Mouse (Mus musculus) liver, embryonic 14.5 days (tissue): ENCODE measurements around the gene Acp5. TPM values are rescaled to one million over a fixed set of nuclear protein-coding genes. Genes with fewer than 3 reads are reported as not detected.

Experiments
- ATAC-seq: fragments of 200-750 bp; cut with Nextera tagmentation; 2 replicates; pipeline ENCODE4 v1.8.0; 2017; ENCODE audit warnings: moderate number of reproducible peaks, mild to moderate bottlenecking, moderate library complexity; ENCODE audit not compliant: insufficient read depth
- DNase-seq, 3 experiments: peaks; one replicate each; pipeline ENCODE4 v3.0.0-alpha.2; 2012 to 2013; ENCODE audit warnings: low read depth in 3 of 3, low spot score in 3 of 3
- H3K27ac ChIP-seq: fragments of 300-500 bp; sonication (generic); 2 replicates; pipeline ENCODE4 v1.5.1; 2014; ENCODE audit warnings: moderate library complexity, mild to moderate bottlenecking, control low read depth, inconsistent platforms
- H3K27me3 ChIP-seq: fragments of 300-500 bp; sonication (generic); 2 replicates; pipeline ENCODE4 v1.6.1; 2014; ENCODE audit warnings: mild to moderate bottlenecking, low read length, moderate library complexity; ENCODE audit not compliant: control insufficient read depth, insufficient read depth
- H3K36me3 ChIP-seq: fragments of 300-500 bp; sonication (generic); replicated peaks from 2 replicates; pipeline ENCODE4 v1.6.1; 2014; ENCODE audit warnings: low read depth; ENCODE audit not compliant: control insufficient read depth, insufficient read depth
- H3K4me1 ChIP-seq, 2 experiments: fragments of 200-500 bp in 1 of 2; fragments of 300-500 bp in 1 of 2; sonication (generic) in 1 of 2; replicated peaks; 2 replicates each; pipeline ENCODE4 v1.6.1; 2012 to 2014; ENCODE audit warnings: antibody characterized with exemption in 1 of 2, inconsistent platforms in 1 of 2, low read length in 1 of 2; ENCODE audit not compliant: control insufficient read depth in 2 of 2, insufficient read depth in 2 of 2
- H3K4me2 ChIP-seq: fragments of 300-500 bp; sonication (generic); 2 replicates; pipeline ENCODE4 v1.6.1; 2014; ENCODE audit warnings: low read depth, mild to moderate bottlenecking, control low read depth, moderate library complexity
- H3K4me3 ChIP-seq, 2 experiments: fragments of 200-500 bp in 1 of 2; fragments of 300-500 bp in 1 of 2; sonication (generic) in 1 of 2; 2 replicates each; pipeline ENCODE4 v1.5.1; 2012 to 2014; ENCODE audit warnings: low read depth in 2 of 2, low read length in 2 of 2, mild to moderate bottlenecking in 2 of 2, control low read depth in 1 of 2, inconsistent platforms in 1 of 2, moderate library complexity in 1 of 2; ENCODE audit not compliant: insufficient read depth in 1 of 2
- H3K9ac ChIP-seq: fragments of 300-500 bp; sonication (generic); replicated peaks from 2 replicates; pipeline ENCODE4 v1.6.1; 2014; ENCODE audit warnings: mild to moderate bottlenecking, control low read depth, moderate library complexity
- H3K9me3 ChIP-seq: fragments of 300-500 bp; sonication (generic); 2 replicates; pipeline ENCODE4 v1.6.1; 2016; ENCODE audit warnings: low read length, mixed read lengths; ENCODE audit not compliant: control insufficient read depth
- CTCF ChIP-seq: IDR thresholded peaks from 2 replicates; pipeline ENCODE4 v1.5.1; 2016; ENCODE audit warnings: antibody characterized with exemption, low read depth, control low read depth
- EP300 ChIP-seq: IDR thresholded peaks from 2 replicates; pipeline ENCODE4 v1.6.1; 2016; ENCODE audit warnings: antibody characterized with exemption, low read depth
- WGBS: fragments of 180-500 bp; shearing (Covaris S2); extraction: QIAGEN DNeasy Blood & Tissue Kit; methylation state at CpG from one replicate; pipeline ENCODE4 v1.1.7; 2014; ENCODE audit not compliant: insufficient replicate concordance; 5-methylcytosine and 5-hydroxymethylcytosine counted together
- polyA plus RNA-seq, 2 experiments: library from polyadenylated mRNA; depleted of rRNA in 1 of 2; stranded (reverse) in 1 of 2; unstranded in 1 of 2; fragments of >200 nt; fragmentation: Nextera tagmentation in 1 of 2; extraction: Ambion mirVana in 1 of 2; gene quantifications; 2 replicates each; pipeline versions ENCODE4 v1.2.1 to v1.2.3; 2012 to 2014

The Acp5 gene
- polyA plus RNA-seq, 2 experiments, result 181 to 195 TPM

GRCm38 (mm10) chr9:22122005-22122404 is 13.5 kb downstream of the Acp5 start:
- DNase-seq (no peak), ATAC-seq (no peak)
- 71% methylated on average over 3 of the region's 3 CpGs for WGBS
- TF ChIP-seq CTCF (no peak), EP300 (no peak)
- Histone ChIP-seq H3K4me1 (peaks cover 32 to 45% of the 10 kb centered on the region in 2 experiments), H3K27me3 (no peaks in the 10 kb centered on the region), H3K27ac (peak overlapping the region; percentile 80), H3K4me3 (no peak overlapping the region), H3K4me2 (peak overlapping the region; percentile 35), H3K9ac (peak overlapping the region; percentile 40), H3K9me3 (no peaks in the 10 kb centered on the region), H3K36me3 (peaks cover 19% of the 10 kb centered on the region)

DNA sequence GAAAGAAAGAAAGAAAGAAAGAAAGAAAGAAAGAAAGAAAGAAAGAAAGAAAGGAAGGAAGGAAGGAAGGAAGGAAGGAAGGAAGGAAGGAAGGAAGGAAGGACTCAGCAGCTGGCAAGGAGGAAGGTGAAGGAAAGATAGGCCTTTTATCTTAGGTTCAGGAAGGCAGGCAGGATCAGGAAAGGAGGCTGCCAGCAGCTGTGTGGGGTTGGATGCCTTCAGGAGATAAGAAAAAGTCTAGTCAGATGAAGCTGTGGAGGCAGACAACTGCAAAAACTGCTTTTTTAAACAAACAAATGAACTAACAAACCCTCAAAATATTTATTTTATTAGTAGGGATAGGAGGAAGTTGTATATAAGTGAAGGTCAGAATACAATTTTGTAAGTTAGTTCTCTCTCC is 14.0 kb downstream of the Acp5 start:
- H3K9ac ChIP-seq, result peak overlapping the region; percentile 40
- no peaks in the 10 kb centered on the region for H3K27me3 ChIP-seq
- peak in 1 of 3 experiments; percentile 61 for DNase-seq
- TF ChIP-seq CTCF (no peak; the same call in 1 of the 2 replicates), EP300 (peak; percentile 90)
- peak; percentile 61 for ATAC-seq
- no peak overlapping the region for H3K4me3 ChIP-seq
- H3K9me3 ChIP-seq, result no peaks in the 10 kb centered on the region
- H3K4me1 ChIP-seq, result peaks cover 32 to 45% of the 10 kb centered on the region in 2 experiments
- peaks cover 15% of the 10 kb centered on the region for H3K36me3 ChIP-seq
- peak overlapping the region; percentile 35 for H3K4me2 ChIP-seq
- H3K27ac ChIP-seq, result peak overlapping the region; percentile 80

- Histone ChIP-seq H3K36me3 (no peaks in the 10 kb centered on the region), H3K4me2 (no peak overlapping the region), H3K27ac (no peak overlapping the region), H3K4me1 (peaks cover 35 to 51% of the 10 kb centered on the region in 2 experiments), H3K27me3 (no peaks in the 10 kb centered on the region), H3K9ac (no peak overlapping the region), H3K4me3 (no peak overlapping the region), H3K9me3 (no peaks in the 10 kb centered on the region)
- ATAC-seq (no peak), DNase-seq (no peak)
- no peak for TF ChIP-seq EP300
- TF ChIP-seq CTCF, result no peak
- 77% methylated on average over 4 of the region's 4 CpGs for WGBS
Measured at GRCm38 (mm10) chr9:22119543-22119942, 16.0 kb downstream of the Acp5 start.

DNA sequence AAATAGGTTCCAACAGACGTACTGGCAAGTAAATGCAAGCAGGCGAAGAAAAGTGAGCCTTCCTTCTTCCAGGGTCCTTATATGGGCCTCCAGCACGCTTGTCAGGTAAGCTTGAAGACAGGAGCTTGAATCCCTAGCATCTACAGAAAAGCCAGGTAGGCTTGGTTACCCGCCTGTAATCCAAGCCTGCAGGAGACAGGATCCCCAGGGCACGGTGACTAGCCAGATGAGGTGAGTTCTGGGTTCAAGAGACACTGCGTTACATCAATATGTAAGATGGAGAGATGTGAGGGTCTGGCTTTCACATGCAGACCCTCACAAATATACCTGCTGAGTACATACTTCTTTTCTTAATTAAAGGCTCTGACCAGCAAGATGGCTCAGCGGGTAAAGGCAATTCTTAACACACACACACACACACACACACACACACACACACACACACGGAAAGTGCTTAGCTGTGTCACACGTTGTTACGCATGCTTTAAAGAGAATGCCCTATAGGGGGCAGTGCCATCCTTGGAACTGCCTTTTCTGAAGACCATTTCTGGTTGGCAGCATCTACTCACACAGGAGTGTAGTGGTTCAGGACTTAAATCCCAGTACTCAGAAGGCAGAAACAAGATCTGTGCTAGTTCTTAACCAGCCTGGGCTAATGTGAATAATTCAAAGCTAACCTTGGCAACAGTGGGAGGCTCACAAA is 17.6 kb downstream of the Acp5 start:
- Histone ChIP-seq H3K9me3 (no peaks in the 10 kb centered on the region), H3K4me1 (peaks cover 26 to 44% of the 10 kb centered on the region in 2 experiments), H3K4me3 (peak overlapping the region in 1 of 2 experiments; percentile 90; a peak in 2 of 4 replicates), H3K27ac (no peak overlapping the region), H3K4me2 (peak overlapping the region; percentile 78), H3K9ac (no peak overlapping the region), H3K27me3 (no peaks in the 10 kb centered on the region), H3K36me3 (peaks cover 10% of the 10 kb centered on the region)
- 28% methylated on average over 10 of the region's 10 CpGs for WGBS
- ATAC-seq, result peak; percentile 11; the same call in 1 of the 2 replicates
- DNase-seq, result peak; percentile 71 to 76 (median 72)
- TF ChIP-seq CTCF (peak; percentile 91), EP300 (no peak)

GRCm38 (mm10) chr9:22116740-22117426 is 18.6 kb downstream of the Acp5 start, which contains the start of gene Elof1:
Gene Elof1 (minus strand): TSS chr9:22117172.
- H3K9me3 ChIP-seq, result no peaks in the 10 kb centered on the region
- peak within 1 kb of the TSS; percentile 69 for H3K27ac ChIP-seq
- under 1% methylated on average over 52 of the region's 52 CpGs for WGBS
- H3K4me3 ChIP-seq, result peak within 1 kb of the TSS; percentile 67 to 90
- ATAC-seq (peak; percentile 87), DNase-seq (peak; percentile 95 to 96 (median 96))
- TF ChIP-seq CTCF, result no peak
- TF ChIP-seq EP300, result peak; percentile 22; the same call in 1 of the 2 replicates
- H3K36me3 ChIP-seq, result peaks cover 19% of the 10 kb centered on the region
- peak within 1 kb of the TSS; percentile 78 for H3K4me2 ChIP-seq
- peak within 1 kb of the TSS; percentile 82 for H3K9ac ChIP-seq
- H3K27me3 ChIP-seq, result no peaks in the 10 kb centered on the region
- H3K4me1 ChIP-seq, result peaks cover 15 to 34% of the 10 kb centered on the region in 2 experiments
